Mouse (Mus musculus): ENCODE data around the gene Trim40. TPM values are rescaled to one million over a fixed set of nuclear protein-coding genes. Genes with fewer than 3 reads are reported as not detected.
A peak's percentile ranks its signal among the peaks of the same experiment; 100 is the strongest.

Trim40 gene
- polyA plus RNA-seq, 1 experiment: 0.07 TPM

DNA sequence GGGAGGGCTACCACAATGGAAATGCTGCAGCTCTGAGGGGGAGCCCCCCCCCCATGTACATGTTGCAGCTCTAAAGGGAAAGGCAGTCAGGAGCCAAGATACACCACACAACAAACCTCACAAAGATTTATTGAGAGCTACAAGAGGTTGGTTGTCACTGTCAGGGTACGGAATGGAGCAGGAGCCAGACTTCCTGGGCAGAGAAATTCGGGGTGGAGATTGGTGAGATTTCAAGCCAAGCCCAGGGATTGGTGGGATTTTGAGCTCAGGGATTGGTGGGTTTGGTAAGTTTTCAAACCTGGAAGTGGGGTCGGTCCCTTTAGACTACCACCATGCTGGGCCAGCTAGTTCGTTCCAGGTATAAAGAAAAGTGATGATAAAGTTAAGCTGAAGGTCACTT is 33.6 kb upstream of the Trim40 start:
- Histone ChIP-seq H3K4me1 (ENCODE audit: control insufficient read depth, insufficient read depth, low read length) (no peaks in the 10 kb centered on the region), H3K27ac (ENCODE audit: insufficient read depth, low read length) (no peak overlapping the region), H3K27me3 (ENCODE audit: control insufficient read depth, insufficient read depth, low read length) (no peaks in the 10 kb centered on the region), H3K4me3 (replicated peaks; ENCODE audit: insufficient read depth, low read depth, low read length) (no peak overlapping the region)
- no peak for DNase-seq
- WGBS: 49% methylated on average over 4 of the region's 4 CpGs
- no peak for TF ChIP-seq POLR2A (IDR thresholded peaks at IDR 0.05; ENCODE audit: borderline replicate concordance, insufficient read depth, low read length)
- no peak for TF ChIP-seq CTCF (IDR thresholded peaks at IDR 0.05; ENCODE audit: borderline replicate concordance, insufficient read depth, low read depth, low read length)

- WGBS: 85% methylated on average over 4 of the region's 4 CpGs
- no peak for DNase-seq
- Histone ChIP-seq H3K27me3 (ENCODE audit: control insufficient read depth, insufficient read depth, low read length) (no peaks in the 10 kb centered on the region), H3K4me1 (ENCODE audit: control insufficient read depth, insufficient read depth, low read length) (no peaks in the 10 kb centered on the region), H3K4me3 (replicated peaks; ENCODE audit: insufficient read depth, low read depth, low read length) (no peak overlapping the region), H3K27ac (ENCODE audit: insufficient read depth, low read length) (no peak overlapping the region)
- TF ChIP-seq CTCF (IDR thresholded peaks at IDR 0.05; ENCODE audit: borderline replicate concordance, insufficient read depth, low read depth, low read length) (no peak), POLR2A (IDR thresholded peaks at IDR 0.05; ENCODE audit: borderline replicate concordance, insufficient read depth, low read length) (no peak)
Measured at GRCm38 (mm10) chr17:36922715-36923114, 32.8 kb upstream of the Trim40 start.

DNA sequence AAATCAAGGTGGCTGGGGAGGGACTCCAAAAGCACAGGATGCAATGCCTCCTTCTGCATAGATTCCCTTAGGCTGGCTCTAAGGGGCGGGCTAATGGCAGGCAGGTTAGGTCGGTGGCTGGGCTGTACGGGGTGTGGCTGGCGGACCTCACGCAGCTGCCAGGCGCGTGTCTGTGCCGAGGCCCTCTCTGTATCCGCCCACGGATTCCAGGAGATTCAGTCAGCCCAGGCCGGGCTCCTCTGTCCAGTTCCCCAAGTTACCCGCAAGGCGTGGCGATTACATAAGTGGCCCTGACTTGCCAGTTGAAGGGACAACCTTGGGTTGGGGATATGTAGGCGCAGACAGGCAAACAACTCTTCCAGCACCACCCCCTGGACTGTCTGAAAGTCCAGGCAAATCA is 30.3 kb upstream of the Trim40 start:
- 56% methylated on average over 15 of the region's 15 CpGs for WGBS
- H3K4me3 ChIP-seq (replicated peaks; ENCODE audit: insufficient read depth, low read depth, low read length): no peak overlapping the region
- no peak overlapping the region for H3K27ac ChIP-seq (ENCODE audit: insufficient read depth, low read length)
- no peaks in the 10 kb centered on the region for H3K4me1 ChIP-seq (ENCODE audit: control insufficient read depth, insufficient read depth, low read length)
- no peak for TF ChIP-seq CTCF (IDR thresholded peaks at IDR 0.05; ENCODE audit: borderline replicate concordance, insufficient read depth, low read depth, low read length)
- H3K27me3 ChIP-seq (ENCODE audit: control insufficient read depth, insufficient read depth, low read length): no peaks in the 10 kb centered on the region
- DNase-seq: no peak

- no peak overlapping the region for H3K4me3 ChIP-seq (replicated peaks; ENCODE audit: insufficient read depth, low read depth, low read length)
- no peaks in the 10 kb centered on the region for H3K4me1 ChIP-seq (ENCODE audit: control insufficient read depth, insufficient read depth, low read length)
- 14% methylated on average over 9 of the region's 9 CpGs for WGBS
- DNase-seq: peak; percentile 32 to 60
- TF ChIP-seq CTCF (IDR thresholded peaks at IDR 0.05; ENCODE audit: borderline replicate concordance, insufficient read depth, low read depth, low read length): peak; percentile 82
- TF ChIP-seq POLR2A (IDR thresholded peaks at IDR 0.05; ENCODE audit: borderline replicate concordance, insufficient read depth, low read length): no peak
- no peaks in the 10 kb centered on the region for H3K27me3 ChIP-seq (ENCODE audit: control insufficient read depth, insufficient read depth, low read length)
- no peak overlapping the region for H3K27ac ChIP-seq (ENCODE audit: insufficient read depth, low read length)
Measured at GRCm38 (mm10) chr17:36915076-36915475, 25.2 kb upstream of the Trim40 start.

GRCm38 (mm10) chr17:36914108-36914507 is 24.2 kb upstream of the Trim40 start:
- H3K27me3 ChIP-seq (ENCODE audit: control insufficient read depth, insufficient read depth, low read length): no peaks in the 10 kb centered on the region
- peak; percentile 66; the same call in 1 of the 2 replicates for TF ChIP-seq CTCF (IDR thresholded peaks at IDR 0.05; ENCODE audit: borderline replicate concordance, insufficient read depth, low read depth, low read length)
- no peak for TF ChIP-seq POLR2A (IDR thresholded peaks at IDR 0.05; ENCODE audit: borderline replicate concordance, insufficient read depth, low read length)
- 10% methylated on average over 2 of the region's 2 CpGs for WGBS
- no peak overlapping the region for H3K27ac ChIP-seq (ENCODE audit: insufficient read depth, low read length)
- DNase-seq: peak; percentile 64 to 69
- no peak overlapping the region for H3K4me3 ChIP-seq (replicated peaks; ENCODE audit: insufficient read depth, low read depth, low read length)
- no peaks in the 10 kb centered on the region for H3K4me1 ChIP-seq (ENCODE audit: control insufficient read depth, insufficient read depth, low read length)

GRCm38 (mm10) chr17:36912031-36912430 is 22.1 kb upstream of the Trim40 start:
- no peak for DNase-seq
- Histone ChIP-seq H3K4me3 (replicated peaks; ENCODE audit: insufficient read depth, low read depth, low read length) (no peak overlapping the region), H3K27ac (ENCODE audit: insufficient read depth, low read length) (no peak overlapping the region), H3K27me3 (ENCODE audit: control insufficient read depth, insufficient read depth, low read length) (no peaks in the 10 kb centered on the region), H3K4me1 (ENCODE audit: control insufficient read depth, insufficient read depth, low read length) (no peaks in the 10 kb centered on the region)
- 73% methylated on average over 2 of the region's 2 CpGs for WGBS
- TF ChIP-seq CTCF (IDR thresholded peaks at IDR 0.05; ENCODE audit: borderline replicate concordance, insufficient read depth, low read depth, low read length) (no peak), POLR2A (IDR thresholded peaks at IDR 0.05; ENCODE audit: borderline replicate concordance, insufficient read depth, low read length) (no peak)

DNA sequence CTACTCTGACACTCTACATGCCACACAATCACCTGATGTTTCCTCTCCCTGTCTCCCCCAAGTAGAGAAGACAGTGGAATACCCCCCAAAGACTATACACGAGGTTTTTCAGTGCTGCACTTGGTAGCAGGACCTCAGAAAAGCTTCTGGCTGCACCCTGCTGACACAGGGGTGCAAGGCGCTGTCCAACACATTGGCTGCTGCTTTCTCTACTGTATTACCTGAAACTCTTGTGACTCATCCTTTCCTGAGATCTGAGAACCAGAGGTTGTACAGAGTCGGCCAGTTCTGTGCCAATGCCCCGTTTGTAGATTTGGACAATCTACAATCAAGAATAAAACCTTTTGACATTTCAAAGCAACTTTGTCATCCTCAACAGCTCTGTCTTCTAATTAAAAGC is 19.9 kb upstream of the Trim40 start:
- DNase-seq: no peak
- H3K4me3 ChIP-seq (replicated peaks; ENCODE audit: insufficient read depth, low read depth, low read length): no peak overlapping the region
- no peak overlapping the region for H3K27ac ChIP-seq (ENCODE audit: insufficient read depth, low read length)
- no peak for TF ChIP-seq POLR2A (IDR thresholded peaks at IDR 0.05; ENCODE audit: borderline replicate concordance, insufficient read depth, low read length)
- no peak for TF ChIP-seq CTCF (IDR thresholded peaks at IDR 0.05; ENCODE audit: borderline replicate concordance, insufficient read depth, low read depth, low read length)
- 60% methylated on average over 4 of the region's 4 CpGs for WGBS
- no peaks in the 10 kb centered on the region; the same call in 1 of the 2 replicates for H3K27me3 ChIP-seq (ENCODE audit: control insufficient read depth, insufficient read depth, low read length)
- H3K4me1 ChIP-seq (ENCODE audit: control insufficient read depth, insufficient read depth, low read length): no peaks in the 10 kb centered on the region

- no peak overlapping the region for H3K4me3 ChIP-seq (replicated peaks; ENCODE audit: insufficient read depth, low read depth, low read length)
- H3K27me3 ChIP-seq (ENCODE audit: control insufficient read depth, insufficient read depth, low read length): no peaks in the 10 kb centered on the region; the same call in 1 of the 2 replicates
- TF ChIP-seq CTCF (IDR thresholded peaks at IDR 0.05; ENCODE audit: borderline replicate concordance, insufficient read depth, low read depth, low read length): no peak
- no peak for TF ChIP-seq POLR2A (IDR thresholded peaks at IDR 0.05; ENCODE audit: borderline replicate concordance, insufficient read depth, low read length)
- no peaks in the 10 kb centered on the region for H3K4me1 ChIP-seq (ENCODE audit: control insufficient read depth, insufficient read depth, low read length)
- 33% methylated on average over 1 of the region's 1 CpGs for WGBS
- no peak for DNase-seq
- no peak overlapping the region for H3K27ac ChIP-seq (ENCODE audit: insufficient read depth, low read length)
Measured at GRCm38 (mm10) chr17:36908235-36908634, 18.3 kb upstream of the Trim40 start.
